Mouse (Mus musculus): ENCODE measurements at regions not wholly inside any gene's neighbourhood (a gene's known extent, or its start where the extent isn't known, plus 50 kb on each side); places are given as distances from the start of the nearest gene placed in this dataset.

GRCm38 (mm10) chr1:186354742-186355141 is 237.6 kb upstream of the Lyplal1 start:
- Histone ChIP-seq H3K4me1 (replicated peaks; ENCODE audit: control insufficient read depth, insufficient read depth, low read length) (no peaks in the 10 kb centered on the region), H3K27me3 (replicated peaks; ENCODE audit: control insufficient read depth, insufficient read depth, low read length) (no peaks in the 10 kb centered on the region), H3K9me3 (ENCODE audit: control insufficient read depth, low read length) (peaks cover 4% of the 10 kb centered on the region; the same call in 1 of the 2 replicates), H3K4me2 (ENCODE audit: low read length) (no peak overlapping the region), H3K4me3 (replicated peaks; ENCODE audit: low read length) (no peak overlapping the region), H3K27ac (ENCODE audit: low read length) (no peak overlapping the region), H3K36me3 (ENCODE audit: control insufficient read depth, insufficient read depth) (no peaks in the 10 kb centered on the region), H3K9ac (replicated peaks; ENCODE audit: low read depth, low read length) (no peak overlapping the region)
- ATAC-seq = no peak
- 70% methylated on average over 6 of the region's 6 CpGs for WGBS

DNA sequence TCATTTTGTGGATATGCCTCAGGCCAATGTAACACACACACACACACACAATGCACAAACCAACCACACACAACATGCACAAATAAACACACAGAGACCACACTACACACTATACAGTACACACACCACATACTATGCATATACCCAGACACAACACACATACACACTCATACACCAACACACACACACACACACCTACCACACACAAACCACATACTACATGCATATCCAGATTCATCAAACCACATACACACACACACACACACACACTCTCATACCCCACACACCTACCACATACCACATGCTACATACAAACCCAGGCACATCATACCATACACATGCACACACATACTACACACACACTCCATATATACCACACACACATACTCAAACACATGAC is 237.0 kb upstream of the Lyplal1 start:
- Histone ChIP-seq H3K27me3 (replicated peaks; ENCODE audit: control insufficient read depth, insufficient read depth, low read length) (no peaks in the 10 kb centered on the region), H3K4me3 (replicated peaks; ENCODE audit: low read length) (no peak overlapping the region), H3K36me3 (ENCODE audit: control insufficient read depth, insufficient read depth) (no peaks in the 10 kb centered on the region), H3K27ac (ENCODE audit: low read length) (no peak overlapping the region), H3K4me2 (ENCODE audit: low read length) (no peak overlapping the region), H3K9me3 (ENCODE audit: control insufficient read depth, low read length) (peaks cover 4% of the 10 kb centered on the region; the same call in 1 of the 2 replicates), H3K4me1 (replicated peaks; ENCODE audit: control insufficient read depth, insufficient read depth, low read length) (no peaks in the 10 kb centered on the region), H3K9ac (replicated peaks; ENCODE audit: low read depth, low read length) (no peak overlapping the region)
- ATAC-seq = no peak

DNA sequence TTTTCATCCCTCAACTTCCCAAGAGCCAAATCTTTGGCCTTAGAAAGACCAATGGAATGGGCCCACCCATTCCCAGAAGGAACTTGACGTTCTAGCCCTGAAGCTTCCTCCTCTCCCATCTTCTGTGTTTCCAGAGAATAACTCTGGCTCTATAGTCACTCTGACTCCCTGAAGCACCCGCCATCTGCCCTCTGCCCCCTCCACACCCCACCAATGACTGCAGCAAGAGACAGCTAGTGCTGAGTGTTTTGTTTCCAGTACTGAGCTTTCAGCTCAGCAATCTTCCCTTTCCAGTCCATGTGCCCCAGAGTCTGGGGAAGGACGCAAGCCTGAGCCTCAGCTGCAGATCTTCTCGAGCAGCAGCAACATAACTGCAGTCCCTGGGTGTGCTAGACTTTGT is 233.3 kb upstream of the Lyplal1 start:
- no peak overlapping the region for H3K4me2 ChIP-seq (ENCODE audit: low read length)
- H3K27ac ChIP-seq (ENCODE audit: low read length) = no peak overlapping the region
- no peak overlapping the region for H3K4me3 ChIP-seq (replicated peaks; ENCODE audit: low read length)
- peaks cover 4% of the 10 kb centered on the region; the same call in 1 of the 2 replicates for H3K9me3 ChIP-seq (ENCODE audit: control insufficient read depth, low read length)
- no peaks in the 10 kb centered on the region for H3K4me1 ChIP-seq (replicated peaks; ENCODE audit: control insufficient read depth, insufficient read depth, low read length)
- no peak overlapping the region for H3K9ac ChIP-seq (replicated peaks; ENCODE audit: low read depth, low read length)
- ATAC-seq = no peak
- WGBS = 90% methylated on average over 4 of the region's 4 CpGs
- H3K36me3 ChIP-seq (ENCODE audit: control insufficient read depth, insufficient read depth) = no peaks in the 10 kb centered on the region
- H3K27me3 ChIP-seq (replicated peaks; ENCODE audit: control insufficient read depth, insufficient read depth, low read length) = no peaks in the 10 kb centered on the region

- ATAC-seq = no peak
- no peak overlapping the region for H3K4me3 ChIP-seq (replicated peaks; ENCODE audit: low read length)
- no peaks in the 10 kb centered on the region for H3K27me3 ChIP-seq (replicated peaks; ENCODE audit: control insufficient read depth, insufficient read depth, low read length)
- H3K4me1 ChIP-seq (replicated peaks; ENCODE audit: control insufficient read depth, insufficient read depth, low read length) = no peaks in the 10 kb centered on the region
- WGBS = 78% methylated on average over 2 of the region's 2 CpGs
- H3K9me3 ChIP-seq (ENCODE audit: control insufficient read depth, low read length) = peaks cover 4% of the 10 kb centered on the region; the same call in 1 of the 2 replicates
- H3K4me2 ChIP-seq (ENCODE audit: low read length) = no peak overlapping the region
- H3K27ac ChIP-seq (ENCODE audit: low read length) = no peak overlapping the region
- H3K36me3 ChIP-seq (ENCODE audit: control insufficient read depth, insufficient read depth) = no peaks in the 10 kb centered on the region
- H3K9ac ChIP-seq (replicated peaks; ENCODE audit: low read depth, low read length) = no peak overlapping the region
These were observed 232.9 kb upstream of the Lyplal1 start for GRCm38 (mm10) chr1:186349966-186350365.

DNA sequence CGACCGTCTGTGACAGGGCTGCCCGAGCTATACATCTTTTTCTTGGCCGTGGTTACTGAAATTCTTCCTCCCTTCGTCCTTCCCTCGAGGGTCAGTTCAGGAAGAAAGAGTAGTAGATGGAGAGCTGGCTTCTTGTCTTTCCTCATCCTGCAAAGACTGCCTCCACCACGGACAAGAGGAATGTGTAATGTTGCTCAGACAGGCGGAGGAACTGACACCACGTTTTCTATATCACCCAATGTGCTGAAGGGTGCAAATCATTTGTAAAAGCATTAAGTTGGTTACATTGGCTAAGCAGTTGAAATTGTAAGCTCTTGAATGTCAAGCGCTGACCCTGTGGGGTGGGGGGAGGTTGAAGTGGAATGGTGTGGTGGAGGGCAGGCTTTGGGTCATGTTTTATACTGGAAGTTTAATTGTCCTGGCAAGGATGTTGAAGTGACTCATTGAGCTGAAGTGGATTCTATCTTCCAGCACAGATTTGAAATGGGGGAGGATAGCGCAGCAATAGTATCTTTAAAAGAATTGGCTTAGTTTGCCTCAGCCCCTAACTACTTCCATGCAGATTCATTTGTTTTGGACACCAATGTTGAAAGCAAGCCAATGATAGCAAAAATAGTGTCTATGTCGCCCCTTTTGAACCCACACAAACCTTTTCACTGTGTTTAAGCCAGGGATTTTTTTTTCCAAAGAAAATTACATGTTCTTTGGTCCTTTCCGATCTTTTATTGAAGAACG is 230.5 kb upstream of the Lyplal1 start:
- H3K4me3 ChIP-seq (replicated peaks; ENCODE audit: low read length) = no peak overlapping the region
- no peak overlapping the region for H3K9ac ChIP-seq (replicated peaks; ENCODE audit: low read depth, low read length)
- H3K36me3 ChIP-seq (ENCODE audit: control insufficient read depth, insufficient read depth) = no peaks in the 10 kb centered on the region
- H3K27ac ChIP-seq (ENCODE audit: low read length) = no peak overlapping the region
- H3K27me3 ChIP-seq (replicated peaks; ENCODE audit: control insufficient read depth, insufficient read depth, low read length) = no peaks in the 10 kb centered on the region
- WGBS = 86% methylated on average over 14 of the region's 14 CpGs
- no peak for ATAC-seq
- no peaks in the 10 kb centered on the region for H3K4me1 ChIP-seq (replicated peaks; ENCODE audit: control insufficient read depth, insufficient read depth, low read length)
- H3K9me3 ChIP-seq (ENCODE audit: control insufficient read depth, low read length) = peaks cover 4% of the 10 kb centered on the region; the same call in 1 of the 2 replicates
- no peak overlapping the region for H3K4me2 ChIP-seq (ENCODE audit: low read length)

- H3K27me3 ChIP-seq (replicated peaks; ENCODE audit: control insufficient read depth, insufficient read depth, low read length) = no peaks in the 10 kb centered on the region
- no peak overlapping the region for H3K4me2 ChIP-seq (ENCODE audit: low read length)
- 91% methylated on average over 6 of the region's 6 CpGs for WGBS
- no peak for ATAC-seq
- no peaks in the 10 kb centered on the region for H3K9me3 ChIP-seq (ENCODE audit: control insufficient read depth, low read length)
- H3K4me3 ChIP-seq (replicated peaks; ENCODE audit: low read length) = no peak overlapping the region
- no peak overlapping the region for H3K27ac ChIP-seq (ENCODE audit: low read length)
- no peaks in the 10 kb centered on the region for H3K4me1 ChIP-seq (replicated peaks; ENCODE audit: control insufficient read depth, insufficient read depth, low read length)
- no peaks in the 10 kb centered on the region for H3K36me3 ChIP-seq (ENCODE audit: control insufficient read depth, insufficient read depth)
- H3K9ac ChIP-seq (replicated peaks; ENCODE audit: low read depth, low read length) = no peak overlapping the region
These were observed 228.3 kb upstream of the Lyplal1 start for GRCm38 (mm10) chr1:186345449-186345848.

- no peaks in the 10 kb centered on the region for H3K27me3 ChIP-seq (replicated peaks; ENCODE audit: control insufficient read depth, insufficient read depth, low read length)
- no peaks in the 10 kb centered on the region for H3K4me1 ChIP-seq (replicated peaks; ENCODE audit: control insufficient read depth, insufficient read depth, low read length)
- H3K9me3 ChIP-seq (ENCODE audit: control insufficient read depth, low read length) = no peaks in the 10 kb centered on the region
- H3K4me2 ChIP-seq (ENCODE audit: low read length) = no peak overlapping the region
- H3K36me3 ChIP-seq (ENCODE audit: control insufficient read depth, insufficient read depth) = no peaks in the 10 kb centered on the region
- H3K4me3 ChIP-seq (replicated peaks; ENCODE audit: low read length) = no peak overlapping the region
- 52% methylated on average over 2 of the region's 2 CpGs for WGBS
- ATAC-seq = no peak
- no peak overlapping the region for H3K9ac ChIP-seq (replicated peaks; ENCODE audit: low read depth, low read length)
- H3K27ac ChIP-seq (ENCODE audit: low read length) = no peak overlapping the region
These were observed 225.9 kb upstream of the Lyplal1 start for GRCm38 (mm10) chr1:186342931-186343506.

DNA sequence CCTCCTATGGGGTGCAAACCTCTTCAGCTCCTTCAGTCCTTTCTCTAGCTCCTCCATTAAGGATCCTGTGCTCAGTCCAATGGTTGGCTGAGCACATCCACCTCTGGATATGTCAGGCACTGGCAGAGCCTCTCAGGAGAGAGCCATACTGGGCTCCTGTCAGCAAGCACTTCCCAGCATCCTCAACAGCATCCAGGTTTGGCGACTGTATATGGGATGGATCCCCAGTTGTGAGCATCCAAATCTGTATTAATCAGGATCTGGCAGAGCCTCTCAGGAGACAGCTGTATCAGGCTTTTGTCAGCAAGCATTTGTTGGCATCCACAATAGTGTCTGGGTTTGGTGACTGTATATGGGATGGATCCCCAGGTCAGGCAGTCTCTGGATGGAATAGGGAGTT is 225.3 kb upstream of the Lyplal1 start:
- no peak overlapping the region for H3K9ac ChIP-seq (replicated peaks; ENCODE audit: low read depth, low read length)
- H3K4me1 ChIP-seq (replicated peaks; ENCODE audit: control insufficient read depth, insufficient read depth, low read length) = no peaks in the 10 kb centered on the region
- no peak for ATAC-seq
- no peaks in the 10 kb centered on the region for H3K9me3 ChIP-seq (ENCODE audit: control insufficient read depth, low read length)
- no peak overlapping the region for H3K4me2 ChIP-seq (ENCODE audit: low read length)
- H3K27ac ChIP-seq (ENCODE audit: low read length) = no peak overlapping the region
- H3K27me3 ChIP-seq (replicated peaks; ENCODE audit: control insufficient read depth, insufficient read depth, low read length) = no peaks in the 10 kb centered on the region
- no peaks in the 10 kb centered on the region for H3K36me3 ChIP-seq (ENCODE audit: control insufficient read depth, insufficient read depth)
- no peak overlapping the region for H3K4me3 ChIP-seq (replicated peaks; ENCODE audit: low read length)
- 86% methylated on average over 1 of the region's 1 CpGs for WGBS

DNA sequence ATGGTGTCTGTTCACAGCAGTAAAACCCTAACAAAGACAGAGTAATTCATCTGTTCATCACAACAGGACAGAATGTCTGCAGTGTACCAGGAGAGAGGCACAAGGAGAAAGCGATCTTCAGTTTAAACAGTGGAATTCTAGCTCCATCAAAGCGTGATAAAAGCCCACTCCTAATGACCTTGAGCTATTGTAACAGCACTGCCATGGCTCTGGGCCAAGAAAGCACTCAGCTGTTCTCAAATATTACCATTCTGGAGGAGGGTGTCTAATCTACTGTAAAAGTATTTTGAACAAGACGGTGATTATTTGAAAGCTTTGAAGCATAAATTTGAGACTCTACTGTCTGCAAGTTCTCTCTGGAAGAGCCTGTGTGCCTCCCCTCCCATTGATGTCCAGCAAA is 224.8 kb upstream of the Lyplal1 start:
- ATAC-seq = no peak
- Histone ChIP-seq H3K9ac (replicated peaks; ENCODE audit: low read depth, low read length) (no peak overlapping the region), H3K4me2 (ENCODE audit: low read length) (no peak overlapping the region), H3K27me3 (replicated peaks; ENCODE audit: control insufficient read depth, insufficient read depth, low read length) (no peaks in the 10 kb centered on the region), H3K4me1 (replicated peaks; ENCODE audit: control insufficient read depth, insufficient read depth, low read length) (no peaks in the 10 kb centered on the region), H3K27ac (ENCODE audit: low read length) (no peak overlapping the region), H3K4me3 (replicated peaks; ENCODE audit: low read length) (no peak overlapping the region), H3K36me3 (ENCODE audit: control insufficient read depth, insufficient read depth) (no peaks in the 10 kb centered on the region), H3K9me3 (ENCODE audit: control insufficient read depth, low read length) (no peaks in the 10 kb centered on the region)
- WGBS = 31% methylated on average over 3 of the region's 3 CpGs
